Mouse (Mus musculus) forebrain, embryonic 16.5 days (tissue): ENCODE data around the gene Susd2. TPM values are rescaled to one million over a fixed set of nuclear protein-coding genes. Genes with fewer than 3 reads are reported as not detected.

ENCODE experiments used
- ATAC-seq: fragments of 200-750 bp; cut with Nextera tagmentation; 2 replicates; pipeline ENCODE4 v1.8.0; 2017; ENCODE audit warnings: mild to moderate bottlenecking, moderate library complexity
- H3K27ac ChIP-seq: fragments of 300-500 bp; sonication (generic); 2 replicates; pipeline ENCODE4 v1.5.1; 2014; ENCODE audit warnings: low read length, control low read depth
- H3K27me3 ChIP-seq: fragments of 300-500 bp; sonication (generic); replicated peaks from 2 replicates; pipeline ENCODE4 v1.6.1; 2014; ENCODE audit warnings: low read length; ENCODE audit not compliant: control insufficient read depth, insufficient read depth
- H3K36me3 ChIP-seq: fragments of 300-500 bp; sonication (generic); 2 replicates; pipeline ENCODE4 v1.6.1; 2014; ENCODE audit not compliant: control insufficient read depth, insufficient read depth
- H3K4me1 ChIP-seq: fragments of 300-500 bp; sonication (generic); replicated peaks from 2 replicates; pipeline ENCODE4 v1.6.1; 2014; ENCODE audit warnings: low read length; ENCODE audit not compliant: control insufficient read depth, insufficient read depth
- H3K4me2 ChIP-seq: fragments of 300-500 bp; sonication (generic); 2 replicates; pipeline ENCODE4 v1.6.1; 2014; ENCODE audit warnings: mild to moderate bottlenecking, low read length, control low read depth
- H3K4me3 ChIP-seq: fragments of 300-500 bp; sonication (generic); replicated peaks from 2 replicates; pipeline ENCODE4 v1.5.1; 2014; ENCODE audit warnings: mild to moderate bottlenecking, low read length, control low read depth
- H3K9ac ChIP-seq: fragments of 300-500 bp; sonication (generic); replicated peaks from 2 replicates; pipeline ENCODE4 v1.6.1; 2014; ENCODE audit warnings: low read depth, low read length, control low read depth
- H3K9me3 ChIP-seq: fragments of 300-500 bp; sonication (generic); 2 replicates; pipeline ENCODE4 v1.6.1; 2016; ENCODE audit warnings: low read length; ENCODE audit not compliant: control insufficient read depth
- WGBS: fragments of 180-500 bp; shearing (Covaris S2); extraction: QIAGEN DNeasy Blood & Tissue Kit; methylation state at CpG from one replicate; pipeline ENCODE4 v1.1.7; 2014; 5-methylcytosine and 5-hydroxymethylcytosine counted together
- polyA plus RNA-seq: library from polyadenylated mRNA; unstranded; fragments of >200 nt; fragmentation: Nextera tagmentation; extraction: Ambion mirVana; gene quantifications from 2 replicates; pipeline ENCODE4 v1.2.1, GENCODE M21; 2015

Gene Susd2
- polyA plus RNA-seq, 1 experiment from 2014 or later: 1.3 TPM

DNA sequence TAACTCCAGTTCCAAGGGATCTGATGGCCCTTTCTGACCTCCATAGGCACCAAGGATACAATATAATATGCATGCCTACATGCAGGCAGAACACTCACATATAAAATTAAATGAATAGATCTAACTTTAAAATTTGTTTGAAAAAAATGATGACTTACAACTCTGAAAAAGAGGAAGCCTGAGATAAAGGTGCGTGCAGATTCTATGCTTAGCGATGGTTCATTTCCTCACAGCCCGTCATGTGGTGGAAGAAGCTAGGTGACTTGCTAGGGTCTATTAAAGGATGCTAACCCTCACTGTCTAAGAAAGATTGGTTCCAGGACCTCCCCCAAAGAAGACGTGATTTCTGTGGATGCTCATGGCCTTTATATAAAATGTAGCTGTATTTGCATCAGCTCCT lies 27.8 kb downstream of the Susd2 start:
- WGBS: 90% methylated on average over 4 of the region's 4 CpGs

DNA sequence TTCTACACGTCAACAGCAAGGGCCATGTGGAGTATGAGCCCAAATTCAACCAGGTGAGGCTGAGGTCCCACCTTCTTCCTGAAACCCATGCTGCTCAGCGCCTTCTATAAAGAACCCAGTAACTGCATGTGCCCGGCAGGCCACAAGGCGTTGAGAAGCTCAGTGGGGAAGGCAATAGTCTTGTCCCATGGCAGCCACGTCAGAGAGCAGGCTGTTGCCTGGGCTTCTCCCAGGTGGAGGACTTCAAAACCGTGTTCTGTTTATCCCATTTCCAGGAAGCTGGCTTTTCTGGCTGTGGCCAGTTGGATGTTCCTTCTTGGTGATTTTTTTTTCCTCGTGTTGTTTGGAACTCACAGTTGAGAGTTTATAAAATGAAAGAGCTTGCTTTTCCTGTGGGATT lies 33.3 kb downstream of the Susd2 start:
- Histone ChIP-seq H3K4me3 (no peak overlapping the region), H3K27ac (no peak overlapping the region), H3K27me3 (no peaks in the 10 kb centered on the region), H3K4me2 (no peak overlapping the region), H3K36me3 (no peaks in the 10 kb centered on the region), H3K9ac (no peak overlapping the region), H3K9me3 (no peaks in the 10 kb centered on the region), H3K4me1 (no peaks in the 10 kb centered on the region)
- ATAC-seq: no peak
- WGBS: 68% methylated on average over 7 of the region's 7 CpGs

More for the DNA sequence above, 27.8 kb downstream of the Susd2 start:
- no peaks in the 10 kb centered on the region for H3K27me3 ChIP-seq
- H3K4me1 ChIP-seq: no peaks in the 10 kb centered on the region
- H3K27ac ChIP-seq: no peak overlapping the region
- H3K4me3 ChIP-seq: no peak overlapping the region
- no peak for ATAC-seq
- no peak overlapping the region for H3K9ac ChIP-seq
- H3K36me3 ChIP-seq: no peaks in the 10 kb centered on the region
- H3K4me2 ChIP-seq: no peak overlapping the region
- no peaks in the 10 kb centered on the region for H3K9me3 ChIP-seq

DNA sequence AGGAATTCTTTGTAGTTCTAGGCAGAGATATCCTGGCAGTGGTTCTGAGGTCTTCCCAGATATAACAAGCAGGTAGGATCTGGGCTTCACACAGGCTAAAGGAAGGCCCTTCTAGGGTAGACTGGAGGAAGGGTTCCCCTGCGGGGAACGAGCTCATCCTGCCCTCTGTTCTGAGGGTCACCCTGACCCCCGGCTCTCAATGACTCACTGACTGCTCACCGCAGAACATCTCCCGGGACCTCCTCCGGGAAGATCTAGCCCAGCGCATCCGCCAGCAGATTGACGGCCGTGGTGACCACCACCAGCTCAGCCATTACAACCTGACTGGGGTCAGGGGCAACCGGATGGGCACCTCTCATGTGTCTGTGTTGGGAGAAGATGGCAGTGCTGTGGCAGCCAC lies 34.8 kb downstream of the Susd2 start:
- Histone ChIP-seq H3K27me3 (no peaks in the 10 kb centered on the region), H3K27ac (no peak overlapping the region), H3K4me3 (no peak overlapping the region), H3K9me3 (no peaks in the 10 kb centered on the region), H3K9ac (no peak overlapping the region), H3K36me3 (no peaks in the 10 kb centered on the region), H3K4me2 (no peak overlapping the region), H3K4me1 (no peaks in the 10 kb centered on the region)
- no peak for ATAC-seq
- 89% methylated on average over 11 of the region's 11 CpGs for WGBS

GRCm38 (mm10) chr10:75607253-75607652 lies 36.6 kb downstream of the Susd2 start:
- no peak for ATAC-seq
- Histone ChIP-seq H3K36me3 (no peaks in the 10 kb centered on the region), H3K9ac (no peak overlapping the region), H3K4me3 (no peak overlapping the region), H3K4me2 (no peak overlapping the region), H3K4me1 (no peaks in the 10 kb centered on the region), H3K9me3 (no peaks in the 10 kb centered on the region), H3K27ac (no peak overlapping the region), H3K27me3 (no peaks in the 10 kb centered on the region)
- 89% methylated on average over 4 of the region's 4 CpGs for WGBS

- 41% methylated on average over 11 of the region's 11 CpGs for WGBS
- H3K27ac ChIP-seq: no peak overlapping the region
- H3K36me3 ChIP-seq: no peaks in the 10 kb centered on the region
- no peak overlapping the region for H3K4me2 ChIP-seq
- no peak for ATAC-seq
- no peak overlapping the region for H3K4me3 ChIP-seq
- H3K9me3 ChIP-seq: no peaks in the 10 kb centered on the region
- H3K27me3 ChIP-seq: no peaks in the 10 kb centered on the region
- H3K4me1 ChIP-seq: no peaks in the 10 kb centered on the region
- H3K9ac ChIP-seq: no peak overlapping the region
These were observed 38.5 kb downstream of the Susd2 start for GRCm38 (mm10) chr10:75605162-75605846.

DNA sequence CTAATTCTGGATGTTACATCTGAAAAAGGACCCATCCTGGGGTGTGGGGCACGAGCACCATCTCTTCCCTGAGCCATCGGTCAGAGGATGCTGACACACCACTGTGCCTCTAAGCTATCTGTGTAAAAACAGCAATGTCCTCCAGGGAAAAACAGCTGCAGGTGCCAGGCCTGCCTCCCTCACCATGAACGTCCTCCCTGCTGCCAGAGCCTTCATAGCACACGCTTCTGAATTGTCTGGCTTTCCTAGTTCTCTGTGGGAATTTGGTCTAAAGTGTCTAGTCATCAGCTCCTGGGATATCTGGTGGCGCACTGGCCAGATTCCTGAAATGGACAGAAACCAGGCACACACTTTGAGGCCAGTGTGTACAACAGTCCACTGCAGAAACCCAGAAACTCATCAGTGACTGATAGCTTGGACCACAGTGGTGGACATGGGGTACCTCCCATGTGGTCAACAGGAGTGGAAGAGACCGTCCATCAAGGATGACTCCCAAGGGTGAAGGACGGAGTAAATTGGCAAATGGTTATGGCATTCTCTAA lies 43.5 kb downstream of the Susd2 start:
- Histone ChIP-seq H3K4me2 (no peak overlapping the region), H3K27ac (no peak overlapping the region), H3K36me3 (no peaks in the 10 kb centered on the region), H3K9ac (no peak overlapping the region), H3K4me3 (no peak overlapping the region), H3K9me3 (no peaks in the 10 kb centered on the region), H3K4me1 (no peaks in the 10 kb centered on the region), H3K27me3 (no peaks in the 10 kb centered on the region)
- WGBS: 87% methylated on average over 7 of the region's 7 CpGs
- no peak for ATAC-seq

DNA sequence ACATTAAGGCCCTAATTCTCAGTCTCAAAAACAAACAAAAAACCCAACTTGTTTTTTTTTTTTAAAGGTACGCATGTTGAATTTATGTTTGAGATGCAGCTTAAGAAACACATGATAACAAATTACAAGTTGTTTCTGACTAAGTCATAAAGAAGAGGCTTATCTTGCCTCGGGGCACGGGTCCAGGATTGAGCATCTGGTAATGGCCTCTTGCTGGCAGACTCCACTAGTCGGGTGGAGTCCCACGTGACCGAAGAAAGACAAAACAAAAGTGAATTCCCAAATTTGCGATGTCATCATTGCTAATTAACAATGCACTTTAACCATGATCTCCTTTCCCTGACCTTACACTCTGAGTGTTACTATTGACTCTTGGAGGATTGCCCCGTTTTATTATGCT lies 47.8 kb downstream of the Susd2 start:
- Histone ChIP-seq H3K4me2 (no peak overlapping the region), H3K27ac (no peak overlapping the region), H3K36me3 (no peaks in the 10 kb centered on the region), H3K4me3 (no peak overlapping the region), H3K4me1 (no peaks in the 10 kb centered on the region), H3K9ac (no peak overlapping the region), H3K27me3 (no peaks in the 10 kb centered on the region), H3K9me3 (no peaks in the 10 kb centered on the region)
- 74% methylated on average over 8 of the region's 8 CpGs for WGBS
- ATAC-seq: no peak

- no peak overlapping the region for H3K4me2 ChIP-seq
- H3K9ac ChIP-seq: no peak overlapping the region
- no peak for ATAC-seq
- H3K4me3 ChIP-seq: no peak overlapping the region
- H3K27me3 ChIP-seq: no peaks in the 10 kb centered on the region
- 81% methylated on average over 7 of the region's 7 CpGs for WGBS
- H3K36me3 ChIP-seq: no peaks in the 10 kb centered on the region
- peaks cover 7% of the 10 kb centered on the region for H3K4me1 ChIP-seq
- no peak overlapping the region for H3K27ac ChIP-seq
- H3K9me3 ChIP-seq: no peaks in the 10 kb centered on the region
These were observed 51.2 kb downstream of the Susd2 start for GRCm38 (mm10) chr10:75592585-75592984.

DNA sequence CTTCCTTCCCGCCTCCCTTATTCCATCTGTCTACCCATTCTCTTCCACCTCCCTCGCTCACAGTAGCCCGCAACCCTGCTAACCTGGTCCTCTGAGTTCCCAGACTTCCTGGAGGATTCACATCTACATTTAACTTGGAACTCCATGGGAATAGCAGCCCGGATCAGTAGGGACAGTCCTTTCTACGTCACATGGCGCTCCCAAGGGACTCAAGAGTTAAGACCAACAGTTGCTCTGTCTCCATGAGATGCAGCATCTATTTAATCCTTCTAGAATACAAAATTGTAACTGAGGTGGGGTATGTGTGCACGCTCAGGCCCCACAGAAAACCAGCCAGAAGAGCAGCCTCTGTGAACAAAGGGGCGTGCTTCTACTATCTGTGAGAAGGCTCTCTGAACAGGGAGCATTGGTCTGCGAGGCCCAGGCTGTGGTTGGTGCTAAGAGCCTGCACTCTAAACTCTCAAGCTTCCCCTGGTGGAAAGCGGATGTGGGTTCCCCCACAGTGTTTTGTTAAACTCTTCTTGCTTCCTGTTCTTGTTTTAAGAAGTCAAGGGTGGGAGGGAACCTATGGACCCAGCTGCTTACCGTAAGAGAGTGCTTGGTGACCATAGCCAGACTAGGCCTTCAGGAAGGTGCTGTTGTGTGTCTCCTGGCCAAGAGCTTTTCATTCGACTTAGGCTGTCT lies 52.5 kb downstream of the Susd2 start:
- no peaks in the 10 kb centered on the region for H3K27me3 ChIP-seq
- ATAC-seq: no peak
- H3K27ac ChIP-seq: no peak overlapping the region
- peaks cover 7% of the 10 kb centered on the region for H3K4me1 ChIP-seq
- 82% methylated on average over 12 of the region's 12 CpGs for WGBS
- no peak overlapping the region for H3K4me3 ChIP-seq
- no peaks in the 10 kb centered on the region for H3K36me3 ChIP-seq
- no peak overlapping the region for H3K9ac ChIP-seq
- H3K9me3 ChIP-seq: no peaks in the 10 kb centered on the region
- no peak overlapping the region for H3K4me2 ChIP-seq
